Mouse (Mus musculus) cortical plate, adult 2 months (tissue): ENCODE data around the gene Csrp3.

Experiments
- CTCF ChIP-seq: fragments of 200-500 bp; IDR thresholded peaks from 2 replicates; pipeline ENCODE4 v1.5.1; 2011; ENCODE audit warnings: mild to moderate bottlenecking, control low read depth, low read length; ENCODE audit not compliant: insufficient read depth; ENCODE audit errors: extremely low read depth
- POLR2A ChIP-seq: fragments of 200-500 bp; IDR thresholded peaks from 2 replicates; pipeline ENCODE4 v1.6.1; 2011; ENCODE audit warnings: mild to moderate bottlenecking, low read length, control low read depth; ENCODE audit not compliant: insufficient read depth; ENCODE audit errors: extremely low read depth

GRCm38 (mm10) chr7:48812358-48812757, 35.5 kb downstream of the Csrp3 start:
- no peak for TF ChIP-seq CTCF
- TF ChIP-seq POLR2A = no peak
